Mouse (Mus musculus) embryo, embryonic 10 days (tissue): ENCODE data around the gene Olfr1320.
"Not testable (repeated sequence)": the region's sequence is repeated elsewhere in the genome, so short reads cannot be mapped to it uniquely, and the experiment has no call there.

Experiments used
- DNase-seq: peaks from one replicate; pipeline ENCODE4 v3.0.0-alpha.2; 2015; ENCODE audit warnings: low spot score

The Olfr1320 gene

DNA sequence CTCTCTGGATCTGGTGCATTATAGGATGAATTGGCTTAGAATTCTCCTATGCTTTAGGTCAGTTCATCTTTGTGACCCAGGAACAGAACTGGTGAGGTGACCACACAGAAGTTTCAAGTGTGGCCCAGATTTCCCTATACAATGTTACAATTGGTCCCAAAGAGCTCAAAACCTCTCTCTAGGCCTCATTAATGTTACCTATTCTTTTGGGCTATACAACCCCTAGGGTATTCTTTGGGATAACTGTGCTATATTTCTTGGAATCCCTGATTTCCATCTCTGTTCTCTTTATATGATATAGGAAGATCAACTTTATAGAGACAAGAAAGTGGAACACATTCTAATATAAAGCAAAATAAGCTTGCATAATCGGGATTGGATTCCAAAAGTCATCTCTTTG is at the start of gene Olfr1320:
Olfr1320 (plus strand) TSS at position 301 of the 400 bp plus-strand sequence.
- DNase-seq, result no peak

DNA sequence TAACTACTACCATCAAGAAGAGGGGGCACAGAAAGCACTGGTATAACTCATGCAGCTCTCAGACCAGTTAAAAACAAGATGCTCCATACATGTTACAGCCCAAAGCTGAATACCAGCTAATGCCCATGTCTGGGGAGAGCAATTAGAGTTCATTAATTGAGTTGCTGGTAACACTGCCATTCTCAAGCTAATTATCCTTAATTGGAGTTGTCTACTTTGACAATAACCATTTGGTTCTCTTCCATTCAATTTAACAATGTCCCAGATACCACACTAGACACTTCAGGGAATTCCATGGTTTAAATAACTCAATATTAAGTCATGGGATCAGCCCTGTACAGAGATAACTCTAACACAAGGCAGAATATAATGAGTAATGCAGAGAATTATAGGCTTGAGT is 44.6 kb upstream of the Olfr1320 start:
- DNase-seq, result no peak

DNA sequence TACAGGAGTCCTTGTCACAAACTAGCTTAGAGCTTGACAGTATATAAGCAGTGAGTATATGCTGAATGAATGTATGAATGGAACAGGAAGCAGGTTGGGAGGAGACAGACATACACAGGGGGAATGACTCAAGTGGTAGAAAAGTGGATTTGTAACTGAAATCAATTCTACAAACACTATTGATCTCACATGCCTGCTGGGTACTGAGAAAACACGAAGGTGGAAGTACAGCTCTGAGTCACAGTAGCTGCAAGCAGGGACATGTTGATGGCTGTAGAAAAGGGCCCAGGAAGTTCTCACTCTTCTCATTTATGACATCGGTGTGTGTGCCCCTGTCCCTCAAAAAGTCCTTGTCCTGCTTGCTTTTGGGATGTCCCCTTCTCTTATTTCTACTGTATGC is 40.9 kb upstream of the Olfr1320 start:
- DNase-seq, result no peak

DNA sequence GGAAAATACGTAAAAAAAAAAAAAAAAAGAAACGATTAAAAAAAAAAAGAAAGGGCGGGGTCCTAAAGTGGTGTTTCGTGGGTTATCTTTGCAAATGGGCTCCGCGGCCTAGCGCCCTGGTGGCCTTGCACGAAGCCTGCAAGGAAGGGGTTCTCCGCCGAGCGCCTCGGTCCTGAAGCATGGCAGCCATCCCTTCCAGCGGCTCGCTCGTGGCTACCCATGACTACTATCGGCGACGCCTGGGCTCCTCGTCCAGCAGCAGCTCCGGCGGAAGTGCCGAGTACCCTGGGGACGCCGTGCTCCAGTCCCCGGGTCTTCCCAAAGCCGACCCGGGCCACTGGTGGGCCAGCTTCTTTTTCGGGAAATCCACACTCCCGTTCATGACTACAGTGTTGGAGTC is 11.4 kb upstream of the Olfr1320 start:
- DNase-seq, result not testable (repeated sequence)
